Mouse (Mus musculus) MEL (cell line): ENCODE results near the gene Surf2. TPM values are rescaled to one million over a fixed set of nuclear protein-coding genes. Genes with fewer than 3 reads are reported as not detected.
"Not testable (repeated sequence)": the region's sequence is repeated elsewhere in the genome, so short reads cannot be mapped to it uniquely, and the experiment has no call there.

Source experiments
- DNase-seq: peaks from one replicate; pipeline ENCODE4 v3.0.0; 2011; ENCODE audit warnings: low read depth, low spot score
- H3K27ac ChIP-seq: 2 replicates; pipeline ENCODE4 v1.5.1; 2012; ENCODE audit warnings: low read depth, mild to moderate bottlenecking, control low read depth, low read length, moderate library complexity; ENCODE audit not compliant: control insufficient read depth
- H3K27me3 ChIP-seq, 2 experiments: fragments of 150-350 bp in 1 of 2; sonication (generic) in 1 of 2; 2 replicates each; pipeline ENCODE4 v1.6.1; 2012; ENCODE audit warnings: low read length in 2 of 2, mild to moderate bottlenecking in 2 of 2, improper control_type of control experiment in 1 of 2, moderate library complexity in 1 of 2; ENCODE audit not compliant: insufficient read depth in 2 of 2, control insufficient read depth in 1 of 2
- H3K36me3 ChIP-seq, 2 experiments: 2 replicates each; pipeline ENCODE4 v1.6.1; 2012 to 2014; ENCODE audit warnings: low read length in 2 of 2, improper control_type of control experiment in 1 of 2, inconsistent platforms in 1 of 2, mild to moderate bottlenecking in 1 of 2; ENCODE audit not compliant: insufficient read depth in 2 of 2, control insufficient read depth in 1 of 2
- H3K4me1 ChIP-seq, 2 experiments: fragments of 150-350 bp in 1 of 2; sonication (generic) in 1 of 2; 2 replicates each; pipeline ENCODE4 v1.6.1; 2012; ENCODE audit warnings: low read length in 2 of 2, improper control_type of control experiment in 1 of 2, mild to moderate bottlenecking in 1 of 2; ENCODE audit not compliant: insufficient read depth in 2 of 2, control insufficient read depth in 1 of 2
- H3K4me3 ChIP-seq, 2 experiments: fragments of 150-350 bp in 1 of 2; sonication (generic) in 1 of 2; 2 replicates each; pipeline ENCODE4 v1.5.1; 2012; ENCODE audit warnings: low read depth in 2 of 2, low read length in 2 of 2, mild to moderate bottlenecking in 2 of 2, moderate library complexity in 2 of 2, control low read depth in 1 of 2, improper control_type of control experiment in 1 of 2; ENCODE audit not compliant: control insufficient read depth in 1 of 2, insufficient read depth in 1 of 2
- H3K79me2 ChIP-seq: 2 replicates; pipeline ENCODE4 v1.6.1; 2012; ENCODE audit warnings: mild to moderate bottlenecking, low read length, moderate library complexity; ENCODE audit not compliant: control insufficient read depth, poor library complexity, insufficient read depth
- H3K9ac ChIP-seq: 2 replicates; pipeline ENCODE4 v1.6.1; 2012; ENCODE audit warnings: low read depth, mild to moderate bottlenecking, control low read depth, low read length, moderate library complexity; ENCODE audit not compliant: control insufficient read depth, poor library complexity, severe bottlenecking
- H3K9me3 ChIP-seq: fragments of 150-350 bp; sonication (generic); replicated peaks from 2 replicates; pipeline ENCODE4 v1.6.1; 2012; ENCODE audit warnings: mild to moderate bottlenecking, low read length, improper control_type of control experiment, moderate library complexity; ENCODE audit not compliant: insufficient read depth
- BHLHE40 ChIP-seq: IDR thresholded peaks from 2 replicates; pipeline ENCODE4 v1.6.1; 2012; ENCODE audit warnings: low read depth, mild to moderate bottlenecking, inconsistent platforms, low read length, improper control_type of control experiment, borderline replicate concordance
- CTCF ChIP-seq, 3 experiments: IDR thresholded peaks in 2 of 3; conservative IDR thresholded peaks in 1 of 3; 2 replicates each; pipeline ENCODE4 v1.5.1; 2011 to 2012; ENCODE audit warnings: low read length in 3 of 3, low read depth in 2 of 3, mild to moderate bottlenecking in 2 of 3, improper control_type of control experiment in 1 of 3, inconsistent platforms in 1 of 3, mixed read lengths in 1 of 3, moderate library complexity in 1 of 3; ENCODE audit not compliant: control insufficient read depth in 1 of 3, insufficient read depth in 1 of 3, poor library complexity in 1 of 3, severe bottlenecking in 1 of 3
- HCFC1 ChIP-seq: IDR thresholded peaks from 2 replicates; pipeline ENCODE4 v1.6.1; 2012; ENCODE audit warnings: low read depth, mild to moderate bottlenecking, inconsistent platforms, low read length, improper control_type of control experiment, moderate library complexity
- JUND ChIP-seq: IDR thresholded peaks from 2 replicates; pipeline ENCODE4 v1.6.1; 2011; ENCODE audit warnings: low read depth, mild to moderate bottlenecking, improper control_type of control experiment, low read length
- MAX ChIP-seq: IDR thresholded peaks from 2 replicates; pipeline ENCODE4 v1.6.1; 2011; ENCODE audit warnings: low read length, improper control_type of control experiment
- MAZ ChIP-seq: IDR thresholded peaks from 2 replicates; pipeline ENCODE4 v1.6.1; 2012; ENCODE audit warnings: low read depth, mild to moderate bottlenecking, inconsistent platforms, low read length, improper control_type of control experiment
- MYC ChIP-seq: IDR thresholded peaks from 2 replicates; pipeline ENCODE4 v1.6.1; 2011; ENCODE audit warnings: low read depth, mild to moderate bottlenecking, low read length, improper control_type of control experiment, moderate library complexity
- SMC3 ChIP-seq: IDR thresholded peaks from 2 replicates; pipeline ENCODE4 v1.6.1; 2011; ENCODE audit warnings: low read depth, low read length, improper control_type of control experiment
- ZC3H11A ChIP-seq: IDR thresholded peaks from 2 replicates; pipeline ENCODE4 v1.6.1; 2012; ENCODE audit warnings: low read depth, mild to moderate bottlenecking, inconsistent platforms, low read length, improper control_type of control experiment
- ZMIZ1 ChIP-seq: IDR thresholded peaks from 2 replicates; pipeline ENCODE4 v1.6.1; 2012; ENCODE audit warnings: low read depth, mild to moderate bottlenecking, inconsistent platforms, low read length, improper control_type of control experiment, moderate library complexity
- ZNF384 ChIP-seq: IDR thresholded peaks from 2 replicates; pipeline ENCODE4 v1.6.1; 2012; ENCODE audit warnings: low read depth, mild to moderate bottlenecking, inconsistent platforms, low read length, improper control_type of control experiment
- polyA plus RNA-seq, 2 experiments: library from polyadenylated mRNA; stranded (reverse) in 1 of 2; unstranded in 1 of 2; fragments of >175 nt in 1 of 2; fragments of >200 nt in 1 of 2; gene quantifications; 2 replicates each; pipeline versions ENCODE4 v1.2.1 to v1.2.4; 2012; ENCODE audit warnings: low replicate concordance in 2 of 2, low read depth in 1 of 2; ENCODE audit not compliant: insufficient read length in 2 of 2, insufficient read depth in 1 of 2, missing spikeins in 1 of 2
- total RNA-seq: library from RNA; depleted of rRNA; stranded (reverse); fragments of 300-350 nt; gene quantifications from 2 replicates; pipeline ENCODE4 v1.2.3, GENCODE M21; 2012

The Surf2 gene
- total and polyA plus RNA-seq, 3 experiments = 63.1 to 84.8 TPM; not detected in 1

DNA sequence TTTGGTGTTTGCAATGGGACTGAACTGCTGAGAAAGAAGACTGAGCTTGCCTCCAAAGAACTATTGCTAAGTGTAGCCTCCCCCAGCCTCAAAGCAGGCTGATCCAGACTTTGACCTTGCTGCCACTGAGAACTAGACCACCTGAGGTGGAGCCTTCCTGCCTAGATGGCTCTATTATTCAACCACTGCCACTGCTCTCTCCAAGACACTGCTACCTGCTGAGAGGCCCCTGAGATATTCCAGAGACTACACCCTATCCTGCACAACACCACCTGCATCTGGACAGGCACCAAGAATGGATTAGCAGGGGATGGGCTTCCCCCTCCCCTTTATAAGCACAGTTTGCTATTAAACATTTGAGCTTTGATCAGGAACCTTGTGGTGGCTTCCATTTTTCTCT, 37.6 kb upstream of the Surf2 start:
- no peak overlapping the region for H3K4me3 ChIP-seq
- no peak overlapping the region for H3K9ac ChIP-seq
- H3K79me2 ChIP-seq = no peaks in the 10 kb centered on the region
- no peaks in the 10 kb centered on the region for H3K4me1 ChIP-seq
- no peaks in the 10 kb centered on the region for H3K36me3 ChIP-seq
- H3K27ac ChIP-seq = no peak overlapping the region
- H3K27me3 ChIP-seq = no peaks in the 10 kb centered on the region
- no peak for TF ChIP-seq ZC3H11A
- no peak for TF ChIP-seq BHLHE40
- TF ChIP-seq MAX = no peak
- TF ChIP-seq JUND = no peak
- no peak for TF ChIP-seq MYC
- TF ChIP-seq MAZ = no peak
- no peaks in the 10 kb centered on the region for H3K9me3 ChIP-seq
- DNase-seq = no peak

DNA sequence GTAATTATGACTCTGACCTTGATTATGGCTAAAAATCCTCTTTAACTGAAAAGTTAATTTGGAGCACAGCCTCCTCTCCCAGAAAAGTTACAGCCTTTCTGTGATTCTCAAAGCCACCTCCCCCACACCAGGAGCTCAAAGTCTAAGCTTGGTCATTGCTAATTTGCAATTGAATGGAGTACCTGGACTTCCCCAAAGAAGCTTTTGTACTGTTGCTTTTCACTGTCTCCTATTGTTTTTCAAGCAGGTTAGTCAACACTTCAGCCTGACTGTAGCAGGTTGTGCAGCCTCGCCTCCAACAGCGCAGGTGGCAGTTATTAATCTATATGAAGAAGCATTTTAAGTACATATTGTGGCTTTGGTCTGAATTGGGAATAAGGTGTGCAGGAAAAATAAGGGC, 30.6 kb upstream of the Surf2 start:
- not testable (repeated sequence) for H3K4me1 ChIP-seq, DNase-seq, H3K9ac ChIP-seq, H3K27ac ChIP-seq, H3K27me3 ChIP-seq, H3K79me2 ChIP-seq, H3K36me3 ChIP-seq, H3K9me3 ChIP-seq, H3K4me3 ChIP-seq

DNA sequence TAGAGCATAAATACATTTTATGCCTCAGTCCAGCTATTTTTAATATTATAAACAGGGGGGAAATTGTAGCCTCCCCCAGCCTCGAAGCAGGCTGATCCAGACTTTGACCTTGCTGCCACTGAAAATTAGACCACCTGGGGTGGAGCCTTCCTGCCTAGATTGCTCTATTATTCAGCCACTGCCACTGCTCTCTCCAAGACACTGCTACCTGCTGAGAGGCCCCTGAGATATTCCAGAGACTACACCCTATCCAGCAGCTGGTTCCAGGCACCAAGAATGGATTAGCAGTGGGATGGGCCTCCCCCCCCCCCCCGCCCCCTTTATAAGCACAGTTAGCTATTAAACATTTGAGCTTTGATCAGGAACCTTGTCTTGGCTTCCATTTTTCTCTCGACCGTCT, 30.0 kb upstream of the Surf2 start:
- H3K4me3 ChIP-seq, H3K9ac ChIP-seq, H3K9me3 ChIP-seq, H3K79me2 ChIP-seq, H3K27ac ChIP-seq, DNase-seq, H3K27me3 ChIP-seq, H3K4me1 ChIP-seq, H3K36me3 ChIP-seq: not testable (repeated sequence)

DNA sequence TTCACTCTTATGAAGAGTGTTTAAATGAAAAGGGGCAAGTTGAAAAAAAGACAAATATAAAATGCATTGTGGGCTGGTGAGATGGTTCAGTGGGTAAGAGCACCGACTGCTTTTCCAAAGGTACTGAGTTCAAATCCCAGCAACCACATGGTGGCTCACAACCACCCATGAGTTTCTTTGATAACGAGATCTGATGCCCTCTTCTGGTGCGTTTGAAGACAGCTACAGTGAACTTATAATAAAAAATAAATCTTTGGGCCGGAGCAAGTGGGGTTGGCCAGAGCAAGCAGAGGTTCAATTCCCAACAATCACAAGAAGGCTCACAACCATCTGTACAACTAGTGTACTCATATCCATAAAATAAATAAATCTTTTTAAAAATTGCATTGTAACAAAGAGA, 20.3 kb upstream of the Surf2 start:
- Histone ChIP-seq H3K9me3 (no peaks in the 10 kb centered on the region), H3K79me2 (peaks cover 22% of the 10 kb centered on the region), H3K27me3 (no peaks in the 10 kb centered on the region), H3K36me3 (peaks cover 3 to 20% of the 10 kb centered on the region in 2 experiments), H3K4me1 (no peaks in the 10 kb centered on the region), H3K9ac (no peak overlapping the region), H3K4me3 (no peak overlapping the region), H3K27ac (no peak overlapping the region)
- DNase-seq = no peak
- TF ChIP-seq ZMIZ1 (no peak), BHLHE40 (no peak), CTCF (IDR thresholded peaks at IDR 0.05 in 2 of 3, conservative IDR thresholded peaks at IDR 0.05 in 1 of 3; ENCODE audit: control insufficient read depth in 1 of 3, insufficient read depth in 1 of 3, low read depth in 2 of 3, low read length in 3 of 3, poor library complexity in 1 of 3, severe bottlenecking in 1 of 3) (peak in 1 of 3 experiments; percentile 28; a peak in 1 of 6 replicates), HCFC1 (no peak), ZNF384 (no peak), MYC (peak; percentile 38; the same call in 1 of the 2 replicates), SMC3 (0 out of 2 replicates have a peak, but pooled peaks have one; percentile 7)
- TF ChIP-seq, all 39 proteins: peak for 3
